Mouse (Mus musculus) frontal cortex, postnatal 14 days (tissue): ENCODE measurements around the gene Sfxn3.
A peak's percentile ranks its signal among the peaks of the same experiment; 100 is the strongest.

Experiments used
- DNase-seq, 2 experiments: peaks; one replicate each; pipeline ENCODE4 v3.0.0; 2022; ENCODE audit warnings: low spot score in 2 of 2

The Sfxn3 gene

GRCm38 (mm10) chr19:45076036-45076575, 28.8 kb downstream of the Sfxn3 start:
- DNase-seq, result no peak

DNA sequence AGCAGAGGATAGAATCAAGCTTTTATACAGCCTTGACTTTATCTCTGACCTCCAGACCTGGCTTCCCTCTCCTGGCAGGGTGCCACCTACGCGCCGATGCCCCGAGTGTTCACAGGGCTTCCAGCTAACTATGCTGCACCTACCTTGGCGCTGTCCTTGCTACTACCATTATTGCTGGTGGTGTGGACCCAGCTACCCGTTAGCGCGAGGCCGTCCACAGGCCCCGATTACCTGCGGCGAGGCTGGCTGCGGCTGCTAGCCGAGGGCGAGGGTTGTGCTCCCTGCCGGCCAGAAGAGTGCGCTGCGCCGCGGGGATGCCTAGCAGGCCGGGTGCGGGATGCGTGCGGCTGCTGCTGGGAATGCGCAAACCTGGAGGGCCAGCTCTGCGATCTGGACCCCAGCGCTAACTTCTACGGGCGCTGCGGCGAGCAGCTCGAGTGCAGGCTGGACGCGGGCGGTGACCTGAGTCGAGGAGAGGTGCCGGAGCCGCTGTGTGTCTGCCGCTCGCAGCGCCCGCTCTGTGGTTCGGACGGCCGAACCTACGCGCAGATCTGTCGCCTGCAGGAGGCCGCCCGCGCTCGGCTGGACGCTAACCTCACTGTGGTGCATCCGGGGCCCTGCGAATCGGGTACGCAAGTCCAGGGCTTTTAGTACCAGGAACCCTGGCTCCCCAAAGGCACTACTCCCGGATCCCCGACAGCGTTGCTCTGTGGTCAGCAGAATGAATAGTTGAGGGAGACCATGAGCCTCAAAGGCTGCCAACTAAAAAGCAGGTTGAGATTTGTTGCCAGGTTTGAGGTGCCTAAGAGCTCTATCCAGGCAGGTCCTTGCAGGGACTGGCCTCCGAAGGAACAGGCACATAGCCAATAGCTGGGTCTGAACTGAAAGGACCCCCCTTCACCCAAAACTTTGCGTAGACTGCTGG, 29.5 kb downstream of the Sfxn3 start:
- DNase-seq, result no peak

GRCm38 (mm10) chr19:45077742-45078645, 30.7 kb downstream of the Sfxn3 start:
- no peak for DNase-seq

GRCm38 (mm10) chr19:45078971-45079764, 31.9 kb downstream of the Sfxn3 start:
- DNase-seq, result no peak

- no peak for DNase-seq
Observed at GRCm38 (mm10) chr19:45079769-45080515, 32.6 kb downstream of the Sfxn3 start.

DNA sequence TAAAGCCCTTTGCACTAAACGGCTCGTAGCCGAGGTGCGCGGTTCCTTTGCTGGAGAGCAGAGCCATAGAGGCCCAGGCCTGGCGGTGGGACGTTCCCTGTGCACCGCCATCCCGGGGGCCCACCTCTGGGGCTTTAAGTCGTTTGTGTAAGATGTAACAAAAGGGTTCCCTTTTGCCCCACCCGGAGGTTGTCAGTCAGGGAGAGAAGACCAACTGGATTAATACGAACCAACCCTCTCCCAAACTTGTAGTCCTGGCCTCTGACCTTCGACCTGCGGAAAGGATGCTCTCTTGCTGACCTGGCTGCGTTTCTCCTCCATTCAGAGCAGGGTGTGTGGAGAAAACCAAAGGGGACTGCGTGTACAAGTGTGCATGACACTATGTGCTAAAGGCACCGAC, 33.4 kb downstream of the Sfxn3 start:
- no peak for DNase-seq

DNA sequence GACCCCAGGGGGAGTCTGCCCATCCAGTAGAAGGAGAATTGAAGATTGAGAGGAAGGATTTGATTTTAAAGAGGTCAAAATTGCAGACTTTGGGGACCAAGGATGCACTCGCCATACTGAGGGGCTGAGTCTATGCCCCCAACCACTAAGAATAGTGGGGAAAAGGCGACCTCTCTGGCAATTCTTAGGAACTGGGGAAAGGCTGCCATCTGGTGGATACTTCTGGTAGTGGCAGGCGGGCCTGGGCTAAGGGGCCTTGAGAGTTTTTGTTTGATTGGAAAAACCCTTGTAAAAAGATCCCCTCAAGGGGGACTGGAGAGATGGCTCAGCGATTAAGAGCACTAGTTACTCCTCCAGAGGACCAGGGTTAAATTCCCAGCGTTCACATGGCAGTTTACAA, 34.0 kb downstream of the Sfxn3 start:
- DNase-seq, result peak in 1 of 2 experiments; percentile 58

- no peak for DNase-seq
Observed at GRCm38 (mm10) chr19:45081841-45082550, 34.7 kb downstream of the Sfxn3 start.

DNA sequence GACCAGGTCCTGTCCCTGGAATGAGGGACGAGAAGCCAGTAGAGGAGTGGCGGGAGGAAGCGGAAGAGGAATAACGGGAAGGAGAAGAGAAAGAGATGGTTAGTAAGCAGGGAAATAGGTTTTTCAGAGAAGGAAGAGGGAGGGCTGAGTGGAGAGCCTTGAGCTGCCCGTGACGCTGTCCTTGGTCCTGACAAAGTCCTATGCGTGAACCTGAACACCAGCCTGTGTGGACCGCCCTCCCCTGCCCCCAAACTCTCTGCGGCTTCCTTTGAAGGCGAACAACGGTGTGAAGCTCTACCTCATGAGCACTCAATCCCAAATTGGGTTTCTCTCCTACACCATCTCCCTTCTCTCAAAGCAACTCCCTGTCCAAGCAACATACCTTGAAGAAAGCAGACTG, 50.6 kb downstream of the Sfxn3 start:
- no peak for DNase-seq

GRCm38 (mm10) chr19:45100486-45101270, 53.4 kb downstream of the Sfxn3 start:
- no peak for DNase-seq

DNA sequence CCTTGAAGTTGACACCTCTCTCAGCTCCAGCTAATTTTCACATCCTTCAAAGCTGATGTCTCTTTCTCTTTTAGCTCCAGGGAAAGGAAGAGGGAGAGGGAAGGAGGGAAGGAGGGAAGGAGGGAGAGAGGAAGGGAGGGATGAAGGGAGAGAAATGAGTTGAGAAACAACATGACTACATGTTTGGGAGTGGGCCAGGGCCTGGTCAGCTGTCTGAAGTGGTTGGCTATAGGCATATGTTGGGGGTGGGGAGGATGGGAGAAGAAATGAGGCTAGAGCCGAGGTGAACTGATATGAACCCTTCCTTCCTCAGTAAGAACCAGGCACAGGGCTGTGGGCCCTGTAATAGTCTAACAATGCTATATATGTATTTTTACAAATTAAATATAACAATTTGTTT, 58.3 kb downstream of the Sfxn3 start:
- DNase-seq, result no peak
